Comparison of ENCODE assay signal across 23 mouse cellular contexts in genomic region chr7:111984530-111984929, GRCm38 (mm10).
"Had no signal": no experiment of that assay in that cellular context is flagged by ENCODE, and none has a peak within 500 bp of the region (broad histone marks: within the 10 kb centered on the region; RNA-seq: fewer than 3 reads in every experiment).

No protein-coding gene starts in this region.

- ATAC-seq: hindbrain, embryonic 16.5 days; inflammation-experienced regulatory T-cells, adult 6 months; intestine, embryonic 15.5 days; intestine, postnatal 0 days had no signal

- H3K27me3 ChIP-seq: heart, embryonic 13.5 days; heart, embryonic 15.5 days; hindbrain, embryonic 12.5 days; intestine, embryonic 15.5 days; limb, embryonic 12.5 days; liver, embryonic 13.5 days; liver, embryonic 15.5 days had no signal

- H3K4me3 ChIP-seq: heart, embryonic 13.5 days; heart, embryonic 15.5 days; hindbrain, embryonic 10.5 days; hindbrain, embryonic 12.5 days; intestine, embryonic 15.5 days; layer of hippocampus, adult 2 months; left cerebral cortex, adult 2 months; limb, embryonic 10.5 days; limb, embryonic 12.5 days; liver, embryonic 13.5 days; liver, embryonic 15.5 days had no signal

- H3K9me3 ChIP-seq: heart, embryonic 13.5 days; hindbrain, embryonic 12.5 days; intestine, embryonic 15.5 days; limb, embryonic 10.5 days; limb, embryonic 12.5 days; liver, embryonic 13.5 days; liver, embryonic 15.5 days had no signal

- H3K4me1 ChIP-seq: heart, embryonic 13.5 days; heart, embryonic 15.5 days; hindbrain, embryonic 10.5 days; hindbrain, embryonic 12.5 days; intestine, embryonic 15.5 days; limb, embryonic 10.5 days; limb, embryonic 12.5 days; liver, embryonic 13.5 days; liver, embryonic 15.5 days had no signal

- H3K36me3 ChIP-seq: heart, embryonic 13.5 days; heart, embryonic 15.5 days; hindbrain, embryonic 10.5 days; hindbrain, embryonic 12.5 days; intestine, embryonic 15.5 days; limb, embryonic 10.5 days; limb, embryonic 12.5 days; liver, embryonic 13.5 days; liver, embryonic 15.5 days had no signal

- DNase-seq: gastrocnemius, postnatal 25 days; heart, postnatal 4 days; kidney, adult 18-20 months; kidney, adult 8-10 months; kidney, postnatal 10 days; kidney, postnatal 25 days; kidney, postnatal 4 days; liver; liver, embryonic 13.5 days had no signal

- H3K27ac ChIP-seq: heart, embryonic 13.5 days; heart, embryonic 15.5 days; hindbrain, embryonic 10.5 days; hindbrain, embryonic 12.5 days; hindbrain, embryonic 14.5 days; intestine, embryonic 15.5 days; layer of hippocampus, adult 2 months; left cerebral cortex, adult 2 months; limb, embryonic 10.5 days; limb, embryonic 12.5 days; liver, embryonic 13.5 days; liver, embryonic 15.5 days had no signal
